15 mouse cellular contexts compared by ENCODE assay signal in genomic region chr16:89632114-89632622, GRCm38 (mm10).
"Had no signal": no experiment of that assay in that cellular context is flagged by ENCODE, and none has a peak within 500 bp of the region (broad histone marks: within the 10 kb centered on the region; RNA-seq: fewer than 3 reads in every experiment).

No protein-coding gene starts in this region.

- H3K27ac ChIP-seq: layer of hippocampus, adult 2 months; liver, embryonic 15.5 days; midbrain, embryonic 10.5 days; neural tube, embryonic 15.5 days; stomach, postnatal 0 days had no signal

- H3K27me3 ChIP-seq: liver, embryonic 15.5 days; neural tube, embryonic 15.5 days had no signal

- H3K4me1 ChIP-seq: liver, embryonic 15.5 days; neural tube, embryonic 15.5 days had no signal

- H3K4me2 ChIP-seq: liver, embryonic 11.5 days; liver, embryonic 15.5 days; neural tube, embryonic 15.5 days had no signal

- H3K9me3 ChIP-seq: liver, embryonic 15.5 days; midbrain, embryonic 10.5 days; neural tube, embryonic 15.5 days had no signal

- H3K9ac ChIP-seq: liver, embryonic 15.5 days; neural tube, embryonic 15.5 days had no signal

- DNase-seq: kidney, adult 2 months; lung, adult 2 months; lung, postnatal 36 days; midbrain, embryonic 14.5 days; right cerebral cortex, adult 18-20 months; right cerebral cortex, postnatal 25 days; thymus, postnatal 14 days had no signal

- H3K4me3 ChIP-seq: layer of hippocampus, adult 2 months; liver, embryonic 15.5 days; midbrain, embryonic 10.5 days; myocyte; neural tube, embryonic 15.5 days had no signal

- ATAC-seq: lung, postnatal 0 days had no signal

- H3K36me3 ChIP-seq: liver, embryonic 15.5 days; midbrain, embryonic 10.5 days; neural tube, embryonic 15.5 days had no signal
